ENCODE assay signal across 19 mouse cellular contexts in genomic region chr5:20837082-20837481, GRCm38 (mm10).
"Had no signal": no experiment of that assay in that cellular context is flagged by ENCODE, and none has a peak within 500 bp of the region (broad histone marks: within the 10 kb centered on the region; RNA-seq: fewer than 3 reads in every experiment).

No protein-coding gene starts in this region.

- DNase-seq: cerebellum, adult 9-10 months; cerebellum, adult 9-11 months; cerebellum, postnatal 10 days; cerebellum, postnatal 14 days; cerebellum, postnatal 25 days; cerebellum, postnatal 36 days; embryo, embryonic 11 days; forebrain, postnatal 0 days; gastrocnemius, adult 2 months; gastrocnemius, postnatal 10 days; gastrocnemius, postnatal 14 days; gastrocnemius, postnatal 25 days; gastrocnemius, postnatal 36 days; heart, adult 18-20 months; heart, adult 2 months had no signal

- ATAC-seq: forebrain, embryonic 13.5 days; forebrain, embryonic 14.5 days; forebrain, embryonic 15.5 days; forebrain, embryonic 16.5 days; forebrain, postnatal 0 days had no signal
